Mouse (Mus musculus): ENCODE measurements around the gene Got2.

- TF ChIP-seq CTCF (IDR thresholded peaks at IDR 0.05; ENCODE audit: extremely low read depth, insufficient read depth, low read length) (no peak), POLR2A (IDR thresholded peaks at IDR 0.05; ENCODE audit: extremely low read depth, insufficient read depth, low read length) (no peak)
These were observed 13.1 kb downstream of the Got2 start for GRCm38 (mm10) chr8:95875270-95875669.
